18 mouse cellular contexts compared by ENCODE assay signal in genomic region chr4:40324620-40325019, GRCm38 (mm10).
"Had no signal": no experiment of that assay in that cellular context is flagged by ENCODE, and none has a peak within 500 bp of the region (broad histone marks: within the 10 kb centered on the region; RNA-seq: fewer than 3 reads in every experiment).

No protein-coding gene starts in this region.

- H3K4me3 ChIP-seq: lung, embryonic 15.5 days; megakaryocyte, embryonic 14.5 days; midbrain, embryonic 13.5 days; midbrain, embryonic 15.5 days; neural tube, embryonic 12.5 days; stomach, embryonic 15.5 days had no signal

- H3K9me3 ChIP-seq: lung, embryonic 15.5 days; megakaryocyte, embryonic 14.5 days; midbrain, embryonic 13.5 days; midbrain, embryonic 15.5 days; neural tube, embryonic 12.5 days; stomach, embryonic 15.5 days had no signal

- ATAC-seq: liver, postnatal 0 days; lung, postnatal 0 days; midbrain, embryonic 13.5 days; midbrain, embryonic 15.5 days had no signal

- H3K27ac ChIP-seq: lung, embryonic 15.5 days; macrophage; midbrain, embryonic 13.5 days; midbrain, embryonic 15.5 days; neural tube, embryonic 12.5 days; stomach, embryonic 15.5 days; stomach, postnatal 0 days had no signal

- H3K27me3 ChIP-seq: lung, embryonic 15.5 days; megakaryocyte, embryonic 14.5 days; midbrain, embryonic 13.5 days; midbrain, embryonic 15.5 days; neural tube, embryonic 12.5 days; stomach, embryonic 15.5 days had no signal

- H3K4me1 ChIP-seq: lung, embryonic 15.5 days; midbrain, embryonic 13.5 days; midbrain, embryonic 15.5 days; neural tube, embryonic 12.5 days; stomach, embryonic 15.5 days had no signal

- H3K9ac ChIP-seq: liver, postnatal 0 days; lung, embryonic 15.5 days; midbrain, embryonic 13.5 days; midbrain, embryonic 15.5 days; neural tube, embryonic 12.5 days; stomach, embryonic 15.5 days had no signal

- H3K4me2 ChIP-seq: lung, embryonic 15.5 days; midbrain, embryonic 11.5 days; midbrain, embryonic 13.5 days; midbrain, embryonic 15.5 days; neural tube, embryonic 12.5 days; stomach, embryonic 15.5 days had no signal

- DNase-seq: liver, postnatal 0 days; lung, adult 2 months; lung, postnatal 14 days; lung, postnatal 36 days; right cerebral cortex, postnatal 14 days; thymus, adult 2 months; thymus, postnatal 25 days; thymus, postnatal 4 days had no signal

- H3K36me3 ChIP-seq: lung, embryonic 15.5 days; midbrain, embryonic 13.5 days; midbrain, embryonic 15.5 days; neural tube, embryonic 12.5 days; stomach, embryonic 15.5 days had no signal
